Mouse (Mus musculus): Measurements from ENCODE around the gene Clip2. TPM values are rescaled to one million over a fixed set of nuclear protein-coding genes. Genes with fewer than 3 reads are reported as not detected.
"Not testable (repeated sequence)": the region's sequence is repeated elsewhere in the genome, so short reads cannot be mapped to it uniquely, and the experiment has no call there.

Clip2 gene
- polyA plus RNA-seq, 1 experiment from 2014 or later = 6.8 TPM

DNA sequence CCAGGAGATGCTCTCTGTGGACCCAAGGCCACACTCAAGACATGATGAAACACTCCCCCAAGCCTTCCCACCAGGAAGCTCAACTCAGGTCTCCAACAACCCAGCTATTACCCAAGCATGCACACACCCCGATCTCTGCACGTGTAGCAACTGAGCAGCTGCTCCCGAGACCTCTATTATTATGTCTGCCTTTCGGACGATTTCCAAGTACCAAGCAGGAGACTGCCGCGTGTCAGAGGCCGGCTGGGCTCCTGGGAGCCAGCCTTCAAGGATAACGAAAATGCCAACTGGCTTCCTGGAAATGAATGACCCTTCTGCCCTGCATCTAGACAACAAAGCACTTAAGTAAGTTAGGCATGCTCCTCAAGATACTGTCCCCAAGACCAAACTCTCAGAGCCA lies 97.8 kb downstream of the Clip2 start:
- 68% methylated on average over 9 of the region's 9 CpGs for WGBS
- ATAC-seq (replicated peaks; ENCODE audit: low FRiP score) (no peak), DNase-seq (ENCODE audit: low spot score) (no peak)
- H3K36me3 ChIP-seq (ENCODE audit: control insufficient read depth, insufficient read depth, low read length) = no peaks in the 10 kb centered on the region; the same call in 1 of the 2 replicates
- H3K4me2 ChIP-seq (ENCODE audit: low read depth, low read length, severe bottlenecking) = peak overlapping the region; percentile 92
- no peaks in the 10 kb centered on the region; the same call in 1 of the 2 replicates for H3K9me3 ChIP-seq (ENCODE audit: control insufficient read depth, low read length)
- peak overlapping the region; percentile 93 for H3K9ac ChIP-seq (ENCODE audit: low read length)
- peaks cover 4% of the 10 kb centered on the region; the same call in 1 of the 2 replicates for H3K4me1 ChIP-seq (replicated peaks; ENCODE audit: control insufficient read depth, insufficient read depth, low read length)
- no peaks in the 10 kb centered on the region for H3K27me3 ChIP-seq (ENCODE audit: control insufficient read depth, insufficient read depth, low read length)
- H3K27ac ChIP-seq (ENCODE audit: low read depth, low read length) = no peak overlapping the region
- peak overlapping the region; percentile 77 for H3K4me3 ChIP-seq (ENCODE audit: low read depth, low read length)

DNA sequence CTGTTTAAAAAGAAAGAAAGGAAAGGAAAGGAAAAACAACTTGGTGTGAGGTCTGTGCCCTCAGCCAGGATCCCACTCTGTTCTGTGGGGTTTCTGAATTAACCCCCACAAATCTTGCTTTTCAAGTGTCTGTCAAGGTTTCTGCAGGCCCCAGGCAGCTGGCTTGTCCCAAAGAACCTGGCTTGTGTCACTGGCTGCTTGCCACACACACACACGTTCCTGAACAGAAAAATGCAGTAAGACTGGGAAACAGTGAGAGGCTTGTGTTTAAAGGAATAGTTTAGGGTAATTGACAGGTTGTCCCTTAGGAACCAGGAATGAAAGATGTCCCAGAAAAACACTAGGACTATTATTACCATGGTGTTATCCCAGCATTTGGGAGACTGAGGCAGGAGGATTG lies 98.7 kb downstream of the Clip2 start:
- no peak overlapping the region for H3K4me3 ChIP-seq (ENCODE audit: low read depth, low read length)
- 66% methylated on average over 1 of the region's 1 CpGs for WGBS
- DNase-seq (ENCODE audit: low spot score) = no peak

DNA sequence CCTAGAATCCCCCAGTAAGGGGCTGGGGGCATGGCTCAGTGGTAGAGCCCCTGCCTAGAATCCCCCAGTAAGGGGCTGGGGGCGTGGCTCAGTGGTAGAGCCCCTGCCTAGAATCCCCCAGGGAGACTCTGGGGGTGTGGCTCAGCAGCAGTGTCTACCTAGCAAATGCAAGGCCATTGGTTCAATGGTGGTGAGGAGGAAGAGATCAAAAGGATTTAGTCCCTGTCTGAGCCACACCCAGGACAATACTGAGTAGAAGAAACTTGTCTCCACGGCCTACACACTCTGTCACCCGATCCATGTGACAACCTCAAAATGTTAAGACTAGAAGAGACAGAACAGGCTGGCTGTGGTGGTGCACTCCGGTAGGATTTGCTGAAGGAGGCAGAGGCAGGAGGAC lies 105.5 kb downstream of the Clip2 start:
- H3K36me3 ChIP-seq (ENCODE audit: control insufficient read depth, insufficient read depth, low read length); H3K27me3 ChIP-seq (ENCODE audit: control insufficient read depth, insufficient read depth, low read length); H3K4me3 ChIP-seq (ENCODE audit: low read depth, low read length); H3K9me3 ChIP-seq (ENCODE audit: control insufficient read depth, low read length); DNase-seq (ENCODE audit: low spot score); H3K4me2 ChIP-seq (ENCODE audit: low read depth, low read length, severe bottlenecking); H3K4me1 ChIP-seq (replicated peaks; ENCODE audit: control insufficient read depth, insufficient read depth, low read length); H3K9ac ChIP-seq (ENCODE audit: low read length); ATAC-seq (replicated peaks; ENCODE audit: low FRiP score); H3K27ac ChIP-seq (ENCODE audit: low read depth, low read length): not testable (repeated sequence)
- 95% methylated on average over 4 of the region's 4 CpGs for WGBS

More for the DNA sequence above, 98.7 kb downstream of the Clip2 start:
- H3K27ac ChIP-seq (ENCODE audit: low read depth, low read length) = no peak overlapping the region
- ATAC-seq (replicated peaks; ENCODE audit: low FRiP score) = no peak
- peaks cover 4% of the 10 kb centered on the region; the same call in 1 of the 2 replicates for H3K4me1 ChIP-seq (replicated peaks; ENCODE audit: control insufficient read depth, insufficient read depth, low read length)
- H3K36me3 ChIP-seq (ENCODE audit: control insufficient read depth, insufficient read depth, low read length) = no peaks in the 10 kb centered on the region; the same call in 1 of the 2 replicates
- no peak overlapping the region for H3K4me2 ChIP-seq (ENCODE audit: low read depth, low read length, severe bottlenecking)
- H3K9me3 ChIP-seq (ENCODE audit: control insufficient read depth, low read length) = no peaks in the 10 kb centered on the region; the same call in 1 of the 2 replicates
- H3K9ac ChIP-seq (ENCODE audit: low read length) = no peak overlapping the region
- H3K27me3 ChIP-seq (ENCODE audit: control insufficient read depth, insufficient read depth, low read length) = no peaks in the 10 kb centered on the region

DNA sequence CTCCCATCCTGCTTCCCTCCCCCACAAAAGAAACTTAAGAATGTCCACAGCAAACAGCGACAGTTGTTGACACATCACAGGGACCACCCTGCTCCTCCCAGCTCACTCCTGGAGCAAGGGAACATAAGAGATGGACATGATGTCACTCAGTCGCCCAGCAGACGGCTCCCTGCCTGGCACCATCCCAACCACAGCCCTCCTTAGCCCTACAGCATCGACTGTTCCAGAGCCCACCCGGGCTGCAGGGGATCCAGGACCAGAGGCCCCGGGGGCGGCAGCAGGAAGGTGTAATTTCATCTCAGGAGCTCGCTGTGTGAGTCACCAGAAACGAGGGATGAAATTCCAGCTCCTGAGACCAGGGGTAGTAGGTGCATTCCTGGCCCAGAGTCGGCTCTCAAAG lies 106.3 kb downstream of the Clip2 start:
- DNase-seq (ENCODE audit: low spot score) (no peak), ATAC-seq (replicated peaks; ENCODE audit: low FRiP score) (no peak)
- Histone ChIP-seq H3K9ac (ENCODE audit: low read length) (no peak overlapping the region), H3K36me3 (ENCODE audit: control insufficient read depth, insufficient read depth, low read length) (peaks cover 6% of the 10 kb centered on the region), H3K4me1 (replicated peaks; ENCODE audit: control insufficient read depth, insufficient read depth, low read length) (no peaks in the 10 kb centered on the region; the same call in 1 of the 2 replicates), H3K27me3 (ENCODE audit: control insufficient read depth, insufficient read depth, low read length) (no peaks in the 10 kb centered on the region), H3K27ac (ENCODE audit: low read depth, low read length) (no peak overlapping the region), H3K9me3 (ENCODE audit: control insufficient read depth, low read length) (no peaks in the 10 kb centered on the region; the same call in 1 of the 2 replicates), H3K4me3 (ENCODE audit: low read depth, low read length) (no peak overlapping the region), H3K4me2 (ENCODE audit: low read depth, low read length, severe bottlenecking) (no peak overlapping the region)
- WGBS = 80% methylated on average over 10 of the region's 10 CpGs

DNA sequence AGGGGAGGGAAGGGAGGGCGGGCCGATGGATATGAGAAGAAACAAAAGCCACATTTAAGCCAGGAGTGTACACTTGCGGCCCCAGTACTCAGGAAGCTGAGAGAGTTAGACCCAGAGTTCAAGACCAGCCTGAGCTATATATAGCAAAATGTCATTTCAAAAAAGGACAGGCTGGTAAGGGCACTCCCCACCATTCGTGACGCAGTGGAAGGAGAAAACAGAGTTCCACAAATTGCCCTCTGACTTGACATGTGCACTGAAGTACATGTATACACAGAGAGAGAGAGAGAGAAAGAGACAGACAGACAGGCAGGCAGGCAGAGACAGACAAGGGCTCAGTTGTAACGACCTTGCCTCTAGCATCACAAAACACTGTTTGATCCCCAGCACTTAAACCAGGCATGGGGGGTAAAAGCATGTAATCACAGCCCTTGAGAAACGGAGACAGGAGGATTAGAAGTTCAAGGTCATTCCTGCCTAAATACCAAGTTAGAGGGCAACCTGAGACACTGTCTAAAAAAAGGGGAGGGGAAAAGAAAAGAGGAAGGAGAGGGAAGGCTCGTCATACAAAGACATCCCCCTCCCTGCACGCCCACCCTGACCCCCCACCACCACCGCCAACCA lies 106.9 kb downstream of the Clip2 start:
- Histone ChIP-seq H3K4me2 (ENCODE audit: low read depth, low read length, severe bottlenecking) (no peak overlapping the region), H3K4me3 (ENCODE audit: low read depth, low read length) (no peak overlapping the region), H3K9ac (ENCODE audit: low read length) (no peak overlapping the region), H3K27me3 (ENCODE audit: control insufficient read depth, insufficient read depth, low read length) (no peaks in the 10 kb centered on the region), H3K36me3 (ENCODE audit: control insufficient read depth, insufficient read depth, low read length) (peaks cover 6% of the 10 kb centered on the region), H3K4me1 (replicated peaks; ENCODE audit: control insufficient read depth, insufficient read depth, low read length) (no peaks in the 10 kb centered on the region; the same call in 1 of the 2 replicates), H3K27ac (ENCODE audit: low read depth, low read length) (no peak overlapping the region), H3K9me3 (ENCODE audit: control insufficient read depth, low read length) (no peaks in the 10 kb centered on the region; the same call in 1 of the 2 replicates)
- ATAC-seq (replicated peaks; ENCODE audit: low FRiP score) (no peak), DNase-seq (ENCODE audit: low spot score) (no peak)
- 78% methylated on average over 10 of the region's 10 CpGs for WGBS

DNA sequence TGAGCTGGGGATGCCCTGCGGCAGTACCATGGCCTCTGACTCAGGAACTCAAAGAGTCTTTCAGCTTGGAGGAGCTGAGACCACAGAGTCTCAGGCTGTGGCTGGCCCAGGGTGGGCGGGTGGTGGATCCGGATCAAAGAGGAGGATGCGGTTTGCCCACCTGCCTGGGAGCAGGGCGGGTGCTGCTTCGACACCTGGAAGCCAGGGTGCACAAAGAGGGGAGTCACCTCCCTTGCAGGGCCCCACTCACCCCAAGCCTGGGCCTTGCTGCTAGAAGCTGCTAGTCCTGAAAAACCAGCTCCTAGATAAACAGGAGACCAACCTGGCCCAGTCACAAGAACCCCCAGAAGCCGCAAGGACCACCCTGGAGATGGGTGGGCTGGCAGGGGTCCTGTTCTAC lies 107.8 kb downstream of the Clip2 start:
- Histone ChIP-seq H3K9me3 (ENCODE audit: control insufficient read depth, low read length) (no peaks in the 10 kb centered on the region; the same call in 1 of the 2 replicates), H3K4me1 (replicated peaks; ENCODE audit: control insufficient read depth, insufficient read depth, low read length) (no peaks in the 10 kb centered on the region; the same call in 1 of the 2 replicates), H3K4me3 (ENCODE audit: low read depth, low read length) (no peak overlapping the region), H3K4me2 (ENCODE audit: low read depth, low read length, severe bottlenecking) (no peak overlapping the region), H3K27me3 (ENCODE audit: control insufficient read depth, insufficient read depth, low read length) (no peaks in the 10 kb centered on the region), H3K9ac (ENCODE audit: low read length) (no peak overlapping the region), H3K36me3 (ENCODE audit: control insufficient read depth, insufficient read depth, low read length) (peaks cover 9% of the 10 kb centered on the region), H3K27ac (ENCODE audit: low read depth, low read length) (no peak overlapping the region)
- no peak for DNase-seq (ENCODE audit: low spot score)
- WGBS = 95% methylated on average over 7 of the region's 7 CpGs
- no peak for ATAC-seq (replicated peaks; ENCODE audit: low FRiP score)

DNA sequence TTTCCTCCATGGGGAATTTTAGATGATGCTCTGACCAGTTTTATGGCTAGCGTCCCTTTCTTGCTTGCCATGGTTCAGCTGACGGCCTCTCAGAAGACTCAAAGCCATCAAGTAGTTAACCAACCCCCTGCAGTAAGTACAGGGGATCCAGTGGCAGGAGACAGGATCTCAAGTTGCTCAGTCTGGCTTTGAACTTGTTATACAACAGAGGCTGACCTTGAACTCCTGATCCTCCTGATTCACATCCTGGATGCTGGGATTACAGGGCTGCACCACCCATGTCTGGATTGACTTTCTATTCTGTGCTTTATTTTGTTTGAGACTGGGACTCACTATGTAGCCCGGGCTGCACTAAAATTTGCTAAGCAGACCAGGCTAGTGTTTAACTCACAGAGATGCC lies 110.2 kb downstream of the Clip2 start:
- Histone ChIP-seq H3K4me3 (ENCODE audit: low read depth, low read length) (no peak overlapping the region), H3K36me3 (ENCODE audit: control insufficient read depth, insufficient read depth, low read length) (peaks cover 9% of the 10 kb centered on the region), H3K9ac (ENCODE audit: low read length) (no peak overlapping the region), H3K27me3 (ENCODE audit: control insufficient read depth, insufficient read depth, low read length) (no peaks in the 10 kb centered on the region), H3K9me3 (ENCODE audit: control insufficient read depth, low read length) (no peaks in the 10 kb centered on the region; the same call in 1 of the 2 replicates), H3K27ac (ENCODE audit: low read depth, low read length) (no peak overlapping the region), H3K4me2 (ENCODE audit: low read depth, low read length, severe bottlenecking) (no peak overlapping the region), H3K4me1 (replicated peaks; ENCODE audit: control insufficient read depth, insufficient read depth, low read length) (no peaks in the 10 kb centered on the region; the same call in 1 of the 2 replicates)
- WGBS = 88% methylated on average over 3 of the region's 3 CpGs
- DNase-seq (ENCODE audit: low spot score) = no peak
- no peak for ATAC-seq (replicated peaks; ENCODE audit: low FRiP score)

DNA sequence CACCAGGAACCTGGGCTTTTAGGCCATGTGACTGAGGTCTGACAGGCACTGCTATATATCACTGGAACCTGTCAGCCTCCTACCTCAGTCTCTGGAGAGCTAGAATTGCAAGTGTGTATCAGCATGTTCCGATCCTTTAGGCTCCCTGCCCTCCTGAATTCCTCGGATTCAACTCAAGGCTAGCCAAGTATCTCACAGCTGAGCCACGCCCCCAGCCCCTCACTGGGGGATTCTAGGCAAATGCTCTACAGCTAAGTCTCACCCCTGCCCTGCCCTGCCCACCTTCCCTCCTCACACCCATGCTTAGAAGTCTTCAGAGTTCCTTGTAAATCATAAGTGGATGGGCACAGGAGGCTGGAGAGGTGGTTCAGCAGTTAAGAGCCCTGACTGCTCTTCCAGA lies 111.1 kb downstream of the Clip2 start:
- DNase-seq (ENCODE audit: low spot score) (no peak), ATAC-seq (replicated peaks; ENCODE audit: low FRiP score) (no peak)
- Histone ChIP-seq H3K9me3 (ENCODE audit: control insufficient read depth, low read length) (no peaks in the 10 kb centered on the region; the same call in 1 of the 2 replicates), H3K36me3 (ENCODE audit: control insufficient read depth, insufficient read depth, low read length) (peaks cover 9% of the 10 kb centered on the region), H3K9ac (ENCODE audit: low read length) (no peak overlapping the region), H3K4me3 (ENCODE audit: low read depth, low read length) (no peak overlapping the region), H3K4me2 (ENCODE audit: low read depth, low read length, severe bottlenecking) (no peak overlapping the region), H3K4me1 (replicated peaks; ENCODE audit: control insufficient read depth, insufficient read depth, low read length) (no peaks in the 10 kb centered on the region; the same call in 1 of the 2 replicates), H3K27me3 (ENCODE audit: control insufficient read depth, insufficient read depth, low read length) (no peaks in the 10 kb centered on the region), H3K27ac (ENCODE audit: low read depth, low read length) (no peak overlapping the region)
- WGBS = 86% methylated on average over 3 of the region's 3 CpGs

DNA sequence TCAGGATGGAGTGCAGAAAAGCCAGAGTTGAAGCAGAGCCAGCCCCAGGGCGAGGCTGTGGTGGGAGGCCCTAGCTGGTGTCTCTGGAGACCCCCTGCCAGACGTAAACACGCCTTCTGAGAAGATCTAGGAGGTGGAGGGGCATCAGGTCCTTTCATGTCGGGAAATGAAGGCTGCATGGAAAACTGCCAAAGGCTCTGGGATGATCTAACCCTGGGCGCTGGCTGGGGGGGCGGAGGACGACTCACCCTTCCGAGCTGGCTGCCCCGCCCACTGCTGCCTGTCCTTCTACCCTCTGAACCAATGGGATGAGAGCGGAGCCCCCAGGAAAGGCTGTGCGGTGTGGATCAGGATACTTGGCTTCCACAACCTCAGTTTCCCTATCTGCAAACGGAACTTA lies 112.1 kb downstream of the Clip2 start:
- Histone ChIP-seq H3K36me3 (ENCODE audit: control insufficient read depth, insufficient read depth, low read length) (peaks cover 9% of the 10 kb centered on the region), H3K9ac (ENCODE audit: low read length) (no peak overlapping the region), H3K4me2 (ENCODE audit: low read depth, low read length, severe bottlenecking) (no peak overlapping the region), H3K4me1 (replicated peaks; ENCODE audit: control insufficient read depth, insufficient read depth, low read length) (no peaks in the 10 kb centered on the region), H3K27ac (ENCODE audit: low read depth, low read length) (no peak overlapping the region), H3K9me3 (ENCODE audit: control insufficient read depth, low read length) (no peaks in the 10 kb centered on the region; the same call in 1 of the 2 replicates), H3K4me3 (ENCODE audit: low read depth, low read length) (no peak overlapping the region), H3K27me3 (ENCODE audit: control insufficient read depth, insufficient read depth, low read length) (no peaks in the 10 kb centered on the region)
- WGBS = 92% methylated on average over 12 of the region's 12 CpGs
- ATAC-seq (replicated peaks; ENCODE audit: low FRiP score) (no peak), DNase-seq (ENCODE audit: low spot score) (no peak)

All from forebrain, embryonic 11.5 days (tissue).